ENCODE assay signal across 1 mouse cellular context in the genomic region with DNA sequence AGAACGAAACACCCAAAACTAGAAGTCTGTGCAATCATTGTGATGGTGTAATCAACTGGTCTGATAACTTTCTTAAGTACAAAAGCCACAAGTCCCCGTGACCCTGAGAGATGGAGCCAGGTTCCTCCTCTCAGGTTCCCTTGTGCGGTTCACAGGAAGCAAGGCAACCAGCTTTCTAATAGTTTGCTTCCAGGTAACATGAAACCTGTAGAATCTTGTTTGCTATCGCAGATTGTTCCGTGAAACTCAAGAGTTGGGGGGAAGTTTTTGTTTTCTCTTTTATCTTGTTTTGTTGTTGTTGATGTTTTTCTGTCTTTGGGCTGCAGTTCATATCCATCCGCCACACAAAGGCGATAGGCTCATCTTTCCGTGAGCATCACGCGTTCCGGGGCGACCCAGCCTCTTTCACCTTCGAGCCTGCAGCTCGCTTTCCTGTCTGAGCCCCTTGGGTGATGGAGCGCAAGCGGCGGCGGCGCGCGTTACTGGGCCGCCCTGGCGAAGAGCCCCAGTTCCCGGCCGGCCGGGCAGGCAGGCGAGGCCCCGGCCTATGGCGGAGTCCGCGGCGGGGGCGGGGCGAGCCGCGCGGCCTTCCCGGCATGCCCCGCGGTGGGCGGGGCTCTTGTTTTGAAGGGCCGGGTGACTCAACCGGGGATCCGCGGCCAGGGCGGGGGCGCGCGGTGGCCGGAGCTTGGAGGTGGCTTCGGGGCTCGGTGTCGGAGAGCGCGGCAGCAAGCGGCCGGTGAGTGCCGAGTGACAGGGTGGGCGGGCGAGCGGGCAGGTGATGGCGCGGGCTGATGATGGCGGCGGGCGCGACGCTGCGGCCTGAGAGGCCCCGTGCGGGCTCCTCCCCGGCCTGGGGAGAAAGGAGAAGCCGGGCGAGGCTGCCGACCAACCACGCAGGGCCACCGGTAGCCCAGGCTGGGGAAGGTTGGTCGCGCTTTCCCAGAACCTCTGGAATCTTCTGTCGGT.
A peak's percentile ranks its signal among the peaks of the same experiment; 100 is the strongest.
TF ChIP-seq lines count a peak whose summit lies in the region.

Gene Kctd20 (plus strand): TSS at position 120 of the 969 bp plus-strand sequence.

TF ChIP-seq in CH12.LX, 34 proteins besides CTCF, POLR2A, EP300 and RAD21:
- TF ChIP-seq ETS1 (conservative IDR thresholded peaks at IDR 0.05; ENCODE audit: low read depth, low read length) (no peak; the same call in 1 of the 2 replicates), SIN3A (IDR thresholded peaks at IDR 0.05; ENCODE audit: low read length) (peak; percentile 75), CHD2 (IDR thresholded peaks at IDR 0.05; ENCODE audit: low read length) (peak; percentile 48; the same call in 1 of the 2 replicates), MAZ (IDR thresholded peaks at IDR 0.05; ENCODE audit: low read depth, low read length) (no peak; the same call in 1 of the 2 replicates), GABPA (IDR thresholded peaks at IDR 0.05; ENCODE audit: insufficient replicate concordance, low read depth, low read length) (no peak), JUN (IDR thresholded peaks at IDR 0.05; ENCODE audit: insufficient read depth, low read depth, low read length) (no peak), MXI1 (IDR thresholded peaks at IDR 0.05; ENCODE audit: low read depth, low read length) (peak; percentile 83), HCFC1 (IDR thresholded peaks at IDR 0.05; ENCODE audit: low read depth, low read length) (peak; percentile 81), TBP (conservative IDR thresholded peaks at IDR 0.05; ENCODE audit: low read depth, low read length) (0 out of 2 replicates have a peak, but pooled peaks have one; percentile 43), POLR2AphosphoS2 (IDR thresholded peaks at IDR 0.05; ENCODE audit: low read depth, low read length) (peak; percentile 61; the same call in 1 of the 2 replicates), ZC3H11A (IDR thresholded peaks at IDR 0.05; ENCODE audit: low read depth, low read length) (no peak), KAT2A (IDR thresholded peaks at IDR 0.05; ENCODE audit: insufficient replicate concordance, low read length) (peak; percentile 73; the same call in 1 of the 2 replicates), ELF1 (IDR thresholded peaks at IDR 0.05; ENCODE audit: low read depth, low read length) (peak; percentile 51), ZMIZ1 (IDR thresholded peaks at IDR 0.05; ENCODE audit: low read depth, low read length) (peak; percentile 86), NELFE (IDR thresholded peaks at IDR 0.05; ENCODE audit: low read depth, low read length) (peak; percentile 94), MAFK (IDR thresholded peaks at IDR 0.05; ENCODE audit: insufficient replicate concordance, low read length) (no peak), MYC (IDR thresholded peaks at IDR 0.05; ENCODE audit: low read depth, low read length) (0 out of 2 replicates have a peak, but pooled peaks have one; percentile 20), MEF2A (IDR thresholded peaks at IDR 0.05; ENCODE audit: borderline replicate concordance, low read depth, low read length) (peak; percentile 51; the same call in 1 of the 2 replicates), IRF4 (IDR thresholded peaks at IDR 0.05; ENCODE audit: low read depth, low read length) (0 out of 2 replicates have a peak, but pooled peaks have one; percentile 61), BHLHE40 (IDR thresholded peaks at IDR 0.05; ENCODE audit: low read depth, low read length) (peak; percentile 32; the same call in 1 of the 2 replicates), TCF12 (IDR thresholded peaks at IDR 0.05; ENCODE audit: low read depth, low read length) (peak; percentile 80), MAX (IDR thresholded peaks at IDR 0.05; ENCODE audit: low read length) (peak; percentile 60; the same call in 1 of the 2 replicates)
TF ChIP-seq in CH12.LX: peak in this region for 16.
